Mouse (Mus musculus) hindbrain, postnatal 0 days (tissue): ENCODE results near the gene Dsn1. TPM values are rescaled to one million over a fixed set of nuclear protein-coding genes. Genes with fewer than 3 reads are reported as not detected.

Source experiments
- ATAC-seq: fragments of 200-750 bp; cut with Nextera tagmentation; 2 replicates; pipeline ENCODE4 v1.8.0; 2017; ENCODE audit warnings: mild to moderate bottlenecking, moderate TSS enrichment, moderate library complexity
- DNase-seq: peaks from one replicate; pipeline ENCODE4 v3.0.0-alpha.2; 2015; ENCODE audit warnings: low spot score
- H3K27ac ChIP-seq: fragments of 300-500 bp; sonication (generic); 2 replicates; pipeline ENCODE4 v1.5.1; 2014; ENCODE audit warnings: mild to moderate bottlenecking
- H3K27me3 ChIP-seq: fragments of 300-500 bp; sonication (generic); 2 replicates; pipeline ENCODE4 v1.6.1; 2014; ENCODE audit warnings: low read length, mixed read lengths; ENCODE audit not compliant: insufficient read depth
- H3K36me3 ChIP-seq: fragments of 300-500 bp; sonication (generic); 2 replicates; pipeline ENCODE4 v1.6.1; 2014; ENCODE audit warnings: low read length, mixed read lengths; ENCODE audit not compliant: insufficient read depth
- H3K4me1 ChIP-seq: fragments of 300-500 bp; sonication (generic); 2 replicates; pipeline ENCODE4 v1.6.1; 2014; ENCODE audit warnings: antibody characterized with exemption, low read length, mixed read lengths; ENCODE audit not compliant: insufficient read depth
- H3K4me2 ChIP-seq: fragments of 300-500 bp; sonication (generic); 2 replicates; pipeline ENCODE4 v1.6.1; 2014; ENCODE audit warnings: low read depth, mild to moderate bottlenecking, low read length, moderate library complexity, mixed read lengths
- H3K4me3 ChIP-seq: fragments of 300-500 bp; sonication (generic); 2 replicates; pipeline ENCODE4 v1.5.1; 2014; ENCODE audit warnings: low read length
- H3K9ac ChIP-seq: fragments of 300-500 bp; sonication (generic); replicated peaks from 2 replicates; pipeline ENCODE4 v1.6.1; 2014; ENCODE audit warnings: mild to moderate bottlenecking, low read length, moderate library complexity, mixed read lengths
- H3K9me3 ChIP-seq: fragments of 300-500 bp; sonication (generic); 2 replicates; pipeline ENCODE4 v1.6.1; 2016; ENCODE audit warnings: low read length, mixed read lengths
- CTCF ChIP-seq: IDR thresholded peaks from 2 replicates; pipeline ENCODE4 v1.5.1; 2016; ENCODE audit warnings: antibody characterized with exemption, control low read depth, low read depth
- WGBS: fragments of 180-500 bp; shearing (Covaris S2); extraction: QIAGEN DNeasy Blood & Tissue Kit; methylation state at CpG from one replicate; pipeline ENCODE4 v1.1.7; 2014; 5-methylcytosine and 5-hydroxymethylcytosine counted together
- polyA plus RNA-seq: library from polyadenylated mRNA; unstranded; fragments of >200 nt; fragmentation: Nextera tagmentation; extraction: Ambion mirVana; gene quantifications from 2 replicates; pipeline ENCODE4 v1.2.1, GENCODE M21; 2015
- total RNA-seq: library from RNA; depleted of rRNA; stranded (reverse); fragments of >200 nt; gene quantifications from 2 replicates; pipeline ENCODE4 v1.2.3, GENCODE M21; 2014

The Dsn1 gene
- total and polyA plus RNA-seq, 2 experiments from 2014 or later, result 9.5 to 12.7 TPM

DNA sequence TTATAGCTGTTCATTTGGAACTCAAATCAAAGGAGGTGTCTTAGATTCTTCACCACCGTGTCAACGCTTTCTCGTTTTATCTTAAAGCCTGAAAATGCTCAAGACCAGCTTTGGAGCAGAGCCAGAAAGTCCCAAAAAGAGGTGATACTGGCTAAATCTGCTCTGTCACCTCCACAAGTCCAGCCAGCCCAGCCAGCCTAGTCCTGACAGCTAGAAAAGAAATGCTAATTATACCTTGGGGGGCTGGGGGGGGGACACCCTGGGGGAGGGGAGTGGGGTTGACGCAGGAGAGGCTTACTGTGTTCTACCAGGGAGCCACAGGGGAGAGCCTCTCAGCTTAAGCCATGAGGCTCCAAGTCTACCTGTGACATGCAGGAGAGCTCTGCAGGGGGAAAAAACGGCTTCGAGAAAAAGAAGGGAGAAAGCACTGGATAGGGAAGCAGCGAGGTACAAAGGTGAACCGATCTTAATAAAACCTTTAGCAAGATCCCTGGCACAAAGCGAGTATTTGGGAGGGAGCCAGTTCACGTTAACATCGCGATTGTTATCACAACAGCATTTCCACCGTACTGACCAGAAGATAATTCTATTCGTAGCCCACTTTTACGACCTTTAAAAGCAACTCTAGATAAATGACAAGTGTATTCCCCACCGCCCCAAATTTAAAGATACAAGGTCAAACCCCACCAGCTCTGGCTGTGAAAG is 16.1 kb downstream of the Dsn1 start:
- H3K27me3 ChIP-seq, result no peaks in the 10 kb centered on the region
- peaks cover 5% of the 10 kb centered on the region; the same call in 1 of the 2 replicates for H3K4me1 ChIP-seq
- peak overlapping the region; percentile 75 for H3K4me2 ChIP-seq
- H3K4me3 ChIP-seq, result peak overlapping the region; percentile 66
- DNase-seq (peak; percentile 38), ATAC-seq (no peak)
- no peak for TF ChIP-seq CTCF
- 2% methylated on average over 16 of the region's 16 CpGs for WGBS
- peak overlapping the region; percentile 72 for H3K9ac ChIP-seq
- peak overlapping the region; percentile 69; the same call in 1 of the 2 replicates for H3K27ac ChIP-seq
- no peaks in the 10 kb centered on the region for H3K9me3 ChIP-seq
- H3K36me3 ChIP-seq, result no peaks in the 10 kb centered on the region

DNA sequence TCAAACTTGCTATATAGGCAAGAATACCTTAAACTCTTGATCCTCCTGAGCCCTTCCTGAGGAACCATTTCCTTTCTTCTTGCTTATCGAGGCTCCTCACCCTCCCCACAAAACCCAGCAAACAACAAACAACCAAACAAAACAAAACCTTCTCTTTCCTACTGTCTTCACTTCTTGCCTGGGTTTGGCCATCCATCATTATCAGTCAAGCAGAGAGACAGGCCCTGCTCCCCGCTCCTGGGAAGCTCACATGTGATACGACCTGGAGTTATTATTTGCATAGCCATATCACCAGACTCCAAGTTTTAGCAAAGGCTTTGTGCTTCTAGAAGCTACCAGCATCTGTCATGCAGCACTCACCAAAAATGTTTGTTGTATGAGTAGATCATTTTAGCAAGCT is 19.6 kb downstream of the Dsn1 start:
- TF ChIP-seq CTCF, result no peak
- DNase-seq (no peak), ATAC-seq (no peak)
- no peak overlapping the region for H3K4me2 ChIP-seq
- no peak overlapping the region for H3K9ac ChIP-seq
- peaks cover 11% of the 10 kb centered on the region; the same call in 1 of the 2 replicates for H3K4me1 ChIP-seq
- no peaks in the 10 kb centered on the region for H3K27me3 ChIP-seq
- H3K4me3 ChIP-seq, result no peak overlapping the region
- no peaks in the 10 kb centered on the region for H3K36me3 ChIP-seq
- no peak overlapping the region for H3K27ac ChIP-seq
- H3K9me3 ChIP-seq, result no peaks in the 10 kb centered on the region
- 58% methylated on average over 3 of the region's 3 CpGs for WGBS

DNA sequence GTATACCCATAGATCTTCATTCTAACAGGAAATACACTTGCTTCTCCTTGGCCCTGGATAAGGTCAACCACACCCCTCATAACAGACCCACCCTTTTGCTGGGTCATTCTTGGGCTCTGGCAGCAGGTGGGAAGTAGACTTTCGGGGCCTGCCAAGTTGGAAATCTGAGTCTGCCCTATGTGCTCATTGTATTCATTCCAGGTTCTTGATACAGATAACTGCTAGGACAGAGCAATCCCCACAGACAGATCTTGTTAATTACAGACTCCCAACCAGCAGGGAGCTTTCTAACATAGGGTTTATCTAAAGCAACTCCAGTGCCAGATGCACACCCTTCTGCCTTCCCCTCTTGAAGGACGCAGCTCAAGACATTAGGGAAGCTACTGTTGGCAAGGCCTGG is 24.1 kb downstream of the Dsn1 start:
- no peak overlapping the region for H3K4me2 ChIP-seq
- WGBS, result 57% methylated on average over 2 of the region's 2 CpGs

DNA sequence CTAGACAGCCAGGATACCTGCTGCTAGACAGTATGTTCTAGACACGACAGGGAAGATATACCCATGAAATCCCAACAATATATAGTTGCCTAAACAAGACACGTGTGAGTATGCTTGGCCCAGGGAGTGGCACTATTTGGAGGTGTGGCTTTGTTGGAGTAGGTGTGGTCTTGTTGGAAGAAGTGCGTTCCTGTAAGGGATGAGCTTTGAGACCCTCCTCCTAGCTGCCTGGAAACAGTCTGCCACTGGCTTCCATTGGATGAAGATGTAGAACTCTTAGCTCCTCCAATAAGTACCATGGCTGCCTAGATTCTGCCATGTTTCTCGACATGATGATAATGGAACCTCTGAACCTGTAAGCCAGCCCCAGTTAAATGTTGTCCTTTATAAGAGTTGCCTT is 25.7 kb downstream of the Dsn1 start:
- H3K4me1 ChIP-seq, result peaks cover 17% of the 10 kb centered on the region
- no peaks in the 10 kb centered on the region for H3K36me3 ChIP-seq
- no peaks in the 10 kb centered on the region for H3K27me3 ChIP-seq
- no peak for TF ChIP-seq CTCF
- no peak overlapping the region for H3K4me2 ChIP-seq
- no peak for ATAC-seq
- DNase-seq, result no peak
- H3K4me3 ChIP-seq, result no peak overlapping the region
- H3K9me3 ChIP-seq, result no peaks in the 10 kb centered on the region
- H3K27ac ChIP-seq, result no peak overlapping the region
- no peak overlapping the region for H3K9ac ChIP-seq
- 84% methylated on average over 4 of the region's 4 CpGs for WGBS

More for the DNA sequence above, 24.1 kb downstream of the Dsn1 start:
- no peak for ATAC-seq
- no peak for DNase-seq
- H3K4me3 ChIP-seq, result no peak overlapping the region
- H3K27ac ChIP-seq, result peak overlapping the region; percentile 20; the same call in 1 of the 2 replicates
- no peak for TF ChIP-seq CTCF
- H3K27me3 ChIP-seq, result no peaks in the 10 kb centered on the region
- no peaks in the 10 kb centered on the region for H3K36me3 ChIP-seq
- H3K4me1 ChIP-seq, result 0 out of 2 replicates have a peak, but pooled peaks cover 6% of the 10 kb centered on the region
- H3K9me3 ChIP-seq, result no peaks in the 10 kb centered on the region
- H3K9ac ChIP-seq, result no peak overlapping the region

DNA sequence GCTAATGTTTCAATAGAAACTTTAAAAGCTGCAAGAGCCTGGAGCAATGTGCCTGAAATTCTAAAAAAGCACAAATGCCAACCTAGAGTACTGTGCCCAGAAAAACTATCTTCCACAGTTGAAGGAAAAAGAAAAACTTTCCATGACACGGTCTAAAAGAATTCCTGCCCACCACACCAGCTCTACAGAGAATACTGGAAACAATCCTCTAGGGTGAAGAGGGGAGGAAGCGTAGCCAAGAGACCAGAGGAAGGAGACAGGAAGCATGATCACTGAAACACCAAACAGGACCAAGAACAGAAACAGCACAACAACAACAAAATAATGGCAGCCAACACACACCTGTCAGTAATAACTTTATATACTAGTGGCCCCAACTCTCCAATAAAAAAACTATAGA is 26.9 kb downstream of the Dsn1 start:
- H3K36me3 ChIP-seq, result no peaks in the 10 kb centered on the region
- ATAC-seq, result no peak
- no peak overlapping the region for H3K27ac ChIP-seq
- H3K9ac ChIP-seq, result no peak overlapping the region
- DNase-seq, result peak; percentile 12
- H3K4me2 ChIP-seq, result no peak overlapping the region
- H3K9me3 ChIP-seq, result no peaks in the 10 kb centered on the region
- no peak for TF ChIP-seq CTCF
- H3K4me1 ChIP-seq, result peaks cover 19% of the 10 kb centered on the region
- 66% methylated on average over 2 of the region's 2 CpGs for WGBS
- no peaks in the 10 kb centered on the region for H3K27me3 ChIP-seq
- no peak overlapping the region for H3K4me3 ChIP-seq

DNA sequence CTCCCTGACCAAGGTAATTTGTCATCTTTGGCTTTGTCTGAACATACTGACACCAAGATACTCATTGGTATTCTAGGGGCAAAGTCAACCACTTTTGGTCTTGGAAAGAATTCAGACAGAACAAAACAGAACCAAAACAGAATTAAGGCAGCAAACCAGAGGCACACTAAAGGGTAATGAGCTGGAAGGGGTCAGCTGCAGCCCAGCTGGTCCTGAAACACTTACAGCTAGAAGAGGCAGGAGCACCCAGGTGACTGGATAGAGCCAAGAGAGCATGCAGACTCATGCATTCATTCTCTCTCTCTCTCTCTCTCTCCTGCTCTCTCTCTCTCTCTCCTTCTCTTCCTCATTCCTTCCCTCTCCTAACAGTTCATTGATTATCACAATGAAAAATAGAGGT is 30.2 kb downstream of the Dsn1 start:
- H3K4me2 ChIP-seq, result no peak overlapping the region
- DNase-seq (peak; percentile 66), ATAC-seq (peak; percentile 76; the same call in 1 of the 2 replicates)
- no peak overlapping the region for H3K9ac ChIP-seq
- H3K27me3 ChIP-seq, result no peaks in the 10 kb centered on the region
- H3K36me3 ChIP-seq, result no peaks in the 10 kb centered on the region
- peaks cover 13% of the 10 kb centered on the region for H3K4me1 ChIP-seq
- peak overlapping the region; percentile 56; the same call in 1 of the 2 replicates for H3K27ac ChIP-seq
- H3K4me3 ChIP-seq, result no peak overlapping the region
- no peak for TF ChIP-seq CTCF
- no peaks in the 10 kb centered on the region for H3K9me3 ChIP-seq

DNA sequence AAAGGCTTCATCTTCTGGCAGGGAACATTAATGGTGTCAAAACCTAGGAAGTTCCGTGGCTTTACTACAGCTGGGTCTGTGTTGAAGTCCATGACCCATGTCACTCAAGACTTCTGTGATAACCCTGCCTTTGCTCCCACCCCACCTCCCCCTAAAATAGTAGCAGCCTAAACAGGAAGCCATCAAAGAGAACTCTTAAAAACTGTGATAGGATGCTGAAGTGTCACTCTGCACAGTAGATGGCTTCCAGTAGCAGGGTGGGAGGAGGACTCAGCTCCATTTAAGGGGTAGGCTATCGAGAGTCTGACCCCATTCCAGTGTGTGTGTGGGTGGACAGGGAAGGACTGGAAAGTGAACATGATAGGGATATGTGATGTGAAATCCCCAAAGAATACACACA is 32.0 kb downstream of the Dsn1 start:
- ATAC-seq, result no peak

More for the DNA sequence above, 32.0 kb downstream of the Dsn1 start:
- TF ChIP-seq CTCF, result no peak
- Histone ChIP-seq H3K4me2 (no peak overlapping the region), H3K27me3 (no peaks in the 10 kb centered on the region), H3K4me3 (no peak overlapping the region), H3K4me1 (peaks cover 13% of the 10 kb centered on the region), H3K9me3 (no peaks in the 10 kb centered on the region), H3K36me3 (no peaks in the 10 kb centered on the region), H3K9ac (no peak overlapping the region), H3K27ac (no peak overlapping the region)
- 66% methylated on average over 2 of the region's 2 CpGs for WGBS
- no peak for DNase-seq
